Mouse (Mus musculus): Measurements from ENCODE around the gene Cox15. TPM values are rescaled to one million over a fixed set of nuclear protein-coding genes. Genes with fewer than 3 reads are reported as not detected.

Cox15 gene
- total and polyA plus RNA-seq, 3 experiments = 30.2 to 59.1 (median 32.4) TPM

DNA sequence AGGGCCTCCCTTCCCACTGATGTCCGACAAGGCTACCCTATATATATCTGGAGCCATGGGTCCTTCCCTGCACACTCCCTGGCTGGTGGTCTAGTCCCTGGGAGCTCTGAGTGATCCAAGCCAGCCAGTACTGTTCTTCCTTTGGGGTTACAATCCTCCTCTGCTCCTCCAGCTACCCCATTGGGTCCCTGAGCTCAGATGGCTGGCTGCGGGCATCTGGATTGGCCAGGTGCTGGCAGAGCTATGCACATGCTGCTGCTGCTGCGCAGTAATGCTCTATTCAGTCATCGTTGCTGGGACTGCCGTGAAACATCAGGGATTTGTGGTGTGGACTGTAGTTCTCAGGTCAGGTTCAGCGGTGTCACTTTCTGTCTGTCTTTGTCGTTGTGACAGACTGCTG is 28.0 kb downstream of the Cox15 start:
- Histone ChIP-seq H3K36me3 (ENCODE audit: control insufficient read depth in 1 of 2, insufficient read depth in 2 of 2, low read length in 2 of 2) (peaks cover 0 to 3% of the 10 kb centered on the region in 2 experiments; a peak in 2 of 4 replicates), H3K9me3 (replicated peaks; ENCODE audit: insufficient read depth, low read length) (no peaks in the 10 kb centered on the region), H3K79me2 (ENCODE audit: control insufficient read depth, insufficient read depth, low read length, poor library complexity) (no peaks in the 10 kb centered on the region), H3K9ac (ENCODE audit: control insufficient read depth, low read depth, low read length, poor library complexity, severe bottlenecking) (no peak overlapping the region), H3K4me3 (ENCODE audit: control insufficient read depth in 1 of 2, insufficient read depth in 1 of 2, low read depth in 2 of 2, low read length in 2 of 2) (no peak overlapping the region), H3K27me3 (ENCODE audit: control insufficient read depth in 1 of 2, insufficient read depth in 2 of 2, low read length in 2 of 2) (no peaks in the 10 kb centered on the region), H3K27ac (ENCODE audit: control insufficient read depth, low read depth, low read length) (no peak overlapping the region), H3K4me1 (ENCODE audit: control insufficient read depth in 1 of 2, insufficient read depth in 2 of 2, low read length in 2 of 2) (peaks cover 0 to 3% of the 10 kb centered on the region in 2 experiments; a peak in 1 of 4 replicates)
- no peak for DNase-seq (ENCODE audit: low read depth, low spot score)
- TF ChIP-seq JUND (IDR thresholded peaks at IDR 0.05; ENCODE audit: low read depth, low read length) (no peak), MEF2A (IDR thresholded peaks at IDR 0.05; ENCODE audit: extremely low read depth, insufficient replicate concordance, low read depth, low read length, poor library complexity, severe bottlenecking) (no peak), SIN3A (IDR thresholded peaks at IDR 0.05; ENCODE audit: low read length) (no peak), CHD2 (IDR thresholded peaks at IDR 0.05; ENCODE audit: low read length) (no peak), TBP (IDR thresholded peaks at IDR 0.05; ENCODE audit: low read depth, low read length) (no peak), ELF1 (IDR thresholded peaks at IDR 0.05; ENCODE audit: low read depth, low read length) (no peak), MAX (IDR thresholded peaks at IDR 0.05; ENCODE audit: low read length) (no peak), MXI1 (IDR thresholded peaks at IDR 0.05; ENCODE audit: low read depth, low read length) (no peak), GATA1 (IDR thresholded peaks at IDR 0.05; ENCODE audit: low read depth, low read length) (no peak), POLR2A (IDR thresholded peaks at IDR 0.05; ENCODE audit: control insufficient read depth in 1 of 2, insufficient read depth in 1 of 2, low read depth in 1 of 2, low read length in 2 of 2, poor library complexity in 1 of 2) (no peak), BHLHE40 (IDR thresholded peaks at IDR 0.05; ENCODE audit: borderline replicate concordance, low read depth, low read length) (no peak), TCF12 (IDR thresholded peaks at IDR 0.05; ENCODE audit: low read depth, low read length) (no peak), ETS1 (IDR thresholded peaks at IDR 0.05; ENCODE audit: low read depth, low read length) (no peak), ZMIZ1 (IDR thresholded peaks at IDR 0.05; ENCODE audit: low read depth, low read length) (no peak), RAD21 (IDR thresholded peaks at IDR 0.05; ENCODE audit: low read depth, low read length) (no peak), KAT2A (conservative IDR thresholded peaks at IDR 0.05; ENCODE audit: low read depth, low read length) (no peak), ZC3H11A (IDR thresholded peaks at IDR 0.05; ENCODE audit: low read depth, low read length) (no peak)

DNA sequence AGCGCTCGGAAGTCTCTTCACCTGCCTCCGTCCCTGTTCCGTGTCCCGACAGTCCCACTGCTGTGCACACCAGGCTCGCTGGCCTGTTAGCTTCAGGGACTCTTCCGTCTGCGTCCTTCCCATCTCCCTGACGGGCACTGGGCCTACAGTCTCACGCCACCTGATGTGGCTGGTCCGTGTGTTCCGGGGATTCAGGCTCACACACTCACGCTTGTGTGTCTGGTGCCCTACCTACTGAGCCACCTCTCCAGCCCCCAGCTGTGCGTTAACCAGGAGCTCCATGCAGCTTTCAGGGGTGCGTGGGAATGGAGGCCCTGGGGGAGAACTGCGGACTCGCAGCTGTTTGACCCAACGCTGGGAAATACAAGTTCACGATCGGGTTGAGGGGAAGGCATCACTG is 28.6 kb downstream of the Cox15 start:
- Histone ChIP-seq H3K4me3 (ENCODE audit: control insufficient read depth in 1 of 2, insufficient read depth in 1 of 2, low read depth in 2 of 2, low read length in 2 of 2) (no peak overlapping the region), H3K79me2 (ENCODE audit: control insufficient read depth, insufficient read depth, low read length, poor library complexity) (no peaks in the 10 kb centered on the region), H3K27ac (ENCODE audit: control insufficient read depth, low read depth, low read length) (no peak overlapping the region), H3K9me3 (replicated peaks; ENCODE audit: insufficient read depth, low read length) (no peaks in the 10 kb centered on the region), H3K27me3 (ENCODE audit: control insufficient read depth in 1 of 2, insufficient read depth in 2 of 2, low read length in 2 of 2) (no peaks in the 10 kb centered on the region), H3K4me1 (ENCODE audit: control insufficient read depth in 1 of 2, insufficient read depth in 2 of 2, low read length in 2 of 2) (peaks cover 0 to 3% of the 10 kb centered on the region in 2 experiments; a peak in 1 of 4 replicates), H3K9ac (ENCODE audit: control insufficient read depth, low read depth, low read length, poor library complexity, severe bottlenecking) (no peak overlapping the region), H3K36me3 (ENCODE audit: control insufficient read depth in 1 of 2, insufficient read depth in 2 of 2, low read length in 2 of 2) (peaks cover 0 to 3% of the 10 kb centered on the region in 2 experiments; a peak in 2 of 4 replicates)
- no peak for DNase-seq (ENCODE audit: low read depth, low spot score)
- TF ChIP-seq MYC (IDR thresholded peaks at IDR 0.05; ENCODE audit: low read depth, low read length) (no peak), TBP (IDR thresholded peaks at IDR 0.05; ENCODE audit: low read depth, low read length) (no peak)
